Mouse (Mus musculus) CH12F3 (cell line): Measurements from ENCODE around the gene Mrgprd.

ENCODE experiments used
- in situ Hi-C: fragments of 300-500 bp; cut with MboI; formaldehyde crosslinking; loops from 2 replicates; pipeline ENCODE4 v1.14.3; 2020; ENCODE audit warnings: low sequenced_read_pairs

The Mrgprd gene

DNA sequence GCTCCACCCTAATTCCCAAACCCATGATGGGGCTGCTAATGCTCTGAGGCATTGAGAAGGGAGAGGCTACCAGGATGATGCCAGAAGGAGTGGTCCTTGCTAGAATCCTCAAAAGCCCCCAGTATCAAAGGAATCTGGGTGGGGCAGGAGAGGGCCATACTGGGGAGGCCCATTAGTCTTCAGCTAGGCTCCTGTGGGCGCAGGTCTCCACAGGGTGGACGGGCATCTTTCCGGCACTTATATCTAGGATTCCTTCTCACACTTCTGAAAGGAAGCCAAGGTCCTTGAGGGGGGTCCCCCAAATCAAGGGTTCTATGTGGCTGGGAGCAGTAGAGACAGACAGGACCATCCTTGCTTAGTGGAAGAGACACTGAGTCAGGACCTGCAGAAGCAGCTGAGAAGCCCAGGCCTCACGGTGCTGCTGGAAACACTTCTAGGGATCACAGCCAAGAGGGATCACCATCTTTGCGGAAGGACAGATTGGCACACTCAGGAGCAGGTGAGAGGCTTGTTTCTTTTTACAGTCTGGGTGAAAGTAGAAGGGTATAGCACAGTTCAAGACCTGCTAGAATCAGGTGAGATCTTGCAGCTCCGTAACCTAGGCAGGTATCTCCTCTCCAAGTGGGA lies at the start of gene Mrgprd:
TSS of gene Mrgprd (plus strand) at position 51 of the 627 bp plus-strand sequence.
- in situ Hi-C loops: no loop called here

DNA sequence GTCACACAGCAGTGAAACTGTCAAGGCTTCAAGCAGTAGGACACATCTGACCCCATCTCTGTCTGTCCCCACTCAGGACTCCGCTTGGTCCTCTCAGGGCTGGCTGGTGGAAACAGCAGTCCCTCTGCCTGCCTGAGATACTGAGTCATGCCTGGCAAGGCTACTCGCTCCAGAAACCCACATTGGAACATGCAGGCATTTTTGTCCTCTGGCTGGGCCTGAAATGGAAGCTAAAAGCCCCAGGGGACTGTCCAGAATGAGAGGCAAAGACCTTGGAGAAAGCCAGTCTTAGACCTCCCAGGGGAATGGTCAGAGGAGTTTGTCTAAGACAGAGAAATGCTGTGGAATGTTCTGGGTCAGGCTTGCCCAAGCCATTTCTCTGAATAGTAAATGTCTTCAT lies 48.6 kb upstream of the Mrgprd start:
- in situ Hi-C loops: no loop called here

DNA sequence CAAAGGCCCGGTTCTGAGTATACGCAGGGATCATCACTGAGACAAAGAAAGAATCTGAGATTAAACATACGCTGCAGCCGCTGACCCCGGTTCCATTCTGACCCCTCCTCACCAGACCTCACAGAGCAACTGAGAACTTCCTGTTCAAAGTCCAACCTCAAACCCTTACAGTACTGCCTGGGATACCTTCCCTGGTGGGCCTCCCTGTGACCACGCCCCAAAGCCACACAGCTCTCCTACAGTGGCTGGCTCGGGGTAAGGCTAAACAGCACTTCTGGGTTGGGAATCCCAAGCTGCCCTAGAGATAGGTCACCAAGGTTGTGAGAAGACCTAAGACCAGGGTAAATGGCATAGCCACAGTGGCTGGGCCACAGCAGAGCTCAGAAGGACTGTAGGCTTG lies 45.7 kb upstream of the Mrgprd start:
- in situ Hi-C loops: no loop called here

DNA sequence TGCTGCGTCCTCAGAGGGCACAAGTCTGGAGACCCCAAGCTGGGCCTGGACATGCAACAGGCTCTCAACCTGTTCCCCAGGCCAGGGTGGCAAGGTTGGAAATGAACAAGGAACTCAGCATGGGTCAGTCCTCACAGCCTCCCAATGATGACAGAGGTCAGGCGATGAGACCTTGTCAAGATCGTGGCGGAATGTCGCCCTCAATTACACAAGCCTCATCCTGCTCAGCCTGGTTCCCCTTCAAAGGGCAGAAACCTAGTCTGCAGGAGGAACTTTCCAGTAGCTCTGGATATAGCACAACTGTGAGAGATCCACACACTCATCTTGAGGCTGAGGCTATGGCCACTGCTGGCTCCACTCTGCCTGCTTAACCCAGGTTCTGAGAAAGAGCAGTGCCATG lies 43.7 kb upstream of the Mrgprd start:
- in situ Hi-C loops: no loop called here

DNA sequence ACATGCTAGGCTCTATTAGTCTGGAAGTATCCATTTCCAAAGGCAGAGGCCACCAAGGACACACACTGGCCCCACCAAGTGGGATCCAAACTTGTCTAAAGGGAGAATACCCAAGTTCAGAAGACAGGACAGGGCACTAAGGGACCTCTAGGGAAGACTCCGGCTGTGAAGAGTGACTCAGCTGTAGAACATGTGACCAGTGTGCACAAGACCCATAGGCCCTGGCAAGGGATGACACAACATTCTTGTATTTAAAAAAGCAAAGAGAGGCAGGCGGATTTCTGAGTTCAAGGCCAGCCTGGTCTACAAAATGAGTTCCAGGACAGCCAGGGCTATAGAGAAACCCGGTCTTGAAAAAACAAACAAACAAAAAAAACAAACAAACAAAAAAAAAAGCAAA lies 39.1 kb upstream of the Mrgprd start:
- in situ Hi-C loops: no loop called here

DNA sequence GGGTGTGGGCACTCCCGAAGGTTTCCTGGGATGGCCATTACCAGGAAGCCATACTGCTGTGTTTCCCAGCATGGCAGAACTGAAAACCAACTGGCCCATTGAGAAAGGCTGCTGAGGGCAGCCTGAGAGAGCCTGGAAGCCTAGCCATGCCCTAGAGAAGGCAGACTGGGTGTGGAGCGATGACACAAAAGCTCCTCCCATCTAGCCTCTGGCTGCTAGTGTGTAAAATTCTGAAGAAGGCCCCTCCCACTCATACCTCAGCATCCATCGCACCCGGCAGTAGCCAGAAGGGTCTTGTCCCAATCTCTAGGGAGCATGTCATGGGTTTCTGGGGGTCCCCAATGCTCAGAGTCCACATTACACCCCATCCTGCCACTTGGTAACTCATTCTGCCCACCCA lies 33.2 kb upstream of the Mrgprd start:
- in situ Hi-C loops: no loop called here

DNA sequence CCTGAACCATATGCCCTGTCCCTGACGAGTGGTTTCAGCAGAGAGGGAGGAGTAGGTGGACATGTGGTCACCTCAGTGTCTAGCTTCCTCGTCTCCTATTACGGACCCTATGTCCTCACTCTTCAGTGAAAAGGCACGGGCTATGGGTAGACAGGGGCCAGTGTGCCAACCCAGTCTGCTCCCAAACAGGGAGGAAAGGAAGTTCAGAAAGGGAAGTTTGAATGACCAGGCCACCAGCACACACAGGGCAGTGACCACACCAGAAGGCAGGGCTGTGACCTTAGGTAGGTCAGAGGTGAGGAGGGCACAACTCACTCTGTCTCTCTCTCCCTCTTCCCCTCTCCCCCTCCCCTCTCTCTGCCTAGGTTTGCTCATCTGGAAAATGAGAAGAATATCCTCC lies 31.6 kb upstream of the Mrgprd start:
- in situ Hi-C loops: no loop called here

DNA sequence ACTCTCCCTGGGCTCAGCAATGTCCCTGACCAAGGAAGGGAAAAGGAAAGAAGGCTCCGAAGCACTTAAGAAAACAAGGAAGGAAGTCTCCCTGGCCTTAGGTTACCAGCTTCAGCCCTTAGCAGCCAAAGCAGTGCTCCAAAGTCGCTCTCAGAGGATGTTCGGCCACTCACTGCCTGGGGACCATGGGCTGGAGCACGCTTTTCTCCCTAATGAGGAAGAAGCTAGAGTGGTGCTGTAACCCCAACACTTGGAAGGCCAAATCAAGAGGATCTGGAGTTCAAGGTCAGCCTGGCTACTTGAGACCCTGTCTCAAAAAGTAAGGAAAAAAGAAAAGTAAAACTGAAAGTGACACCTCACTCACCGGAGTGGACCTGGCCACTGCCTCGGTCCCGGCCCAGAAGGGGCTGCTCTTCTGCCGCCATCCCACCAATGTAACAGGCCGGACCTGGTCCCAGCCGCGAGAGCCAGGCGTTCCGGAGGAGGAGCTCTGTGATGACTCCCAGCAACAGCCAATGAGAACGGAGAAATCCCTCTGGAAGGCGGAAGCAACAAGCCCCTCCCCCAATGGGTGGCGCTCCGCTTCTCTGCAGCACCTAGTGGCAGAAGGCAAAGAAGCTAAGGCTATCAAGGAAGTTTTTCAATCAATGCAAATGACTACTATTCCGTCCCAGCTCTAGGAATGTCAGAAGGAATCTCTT lies 31.0 kb upstream of the Mrgprd start, which contains the start of gene Tpcn2:
TSS of gene Tpcn2 (minus strand) at position 525 of the 701 bp plus-strand sequence.
- in situ Hi-C loops: no loop called here

DNA sequence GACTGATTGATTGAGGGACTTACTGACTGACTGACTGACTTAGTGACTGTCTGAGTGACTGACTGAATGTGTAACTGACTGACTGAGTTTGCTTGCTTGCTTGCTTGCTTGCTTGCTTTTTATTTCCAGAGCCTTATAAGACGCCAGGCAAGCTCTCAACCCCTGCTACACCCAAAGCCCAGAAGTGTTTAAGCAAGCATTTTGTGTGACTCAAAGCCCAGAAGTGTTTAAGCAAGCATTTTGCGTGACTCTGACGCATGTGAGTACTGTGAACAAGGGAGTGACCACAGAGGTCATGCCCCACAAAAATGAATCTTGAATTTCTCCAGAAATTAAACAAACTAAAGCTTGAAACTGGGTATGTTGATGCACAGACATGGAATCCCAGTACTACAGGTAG lies 30.3 kb upstream of the Mrgprd start:
- in situ Hi-C loops: no loop called here

DNA sequence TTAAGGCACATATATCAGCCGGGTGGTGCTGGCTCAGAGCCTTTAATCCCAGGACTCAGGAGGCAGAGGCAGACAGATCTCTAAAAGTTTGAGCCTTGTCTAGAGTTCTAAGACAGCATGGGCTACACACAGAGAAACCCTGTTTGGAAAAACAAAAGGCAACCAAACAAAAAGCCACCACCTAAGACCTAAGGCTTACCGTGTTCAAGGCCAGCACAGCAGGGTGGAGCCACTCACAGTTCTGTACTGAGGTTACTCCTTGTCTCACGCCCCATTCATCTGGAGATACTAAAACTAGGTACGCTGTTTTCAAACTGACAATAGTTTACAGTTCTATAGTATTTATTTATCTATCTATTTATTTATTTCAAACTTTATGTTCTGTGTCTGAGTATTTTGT lies 29.2 kb upstream of the Mrgprd start:
- in situ Hi-C loops: no loop called here

DNA sequence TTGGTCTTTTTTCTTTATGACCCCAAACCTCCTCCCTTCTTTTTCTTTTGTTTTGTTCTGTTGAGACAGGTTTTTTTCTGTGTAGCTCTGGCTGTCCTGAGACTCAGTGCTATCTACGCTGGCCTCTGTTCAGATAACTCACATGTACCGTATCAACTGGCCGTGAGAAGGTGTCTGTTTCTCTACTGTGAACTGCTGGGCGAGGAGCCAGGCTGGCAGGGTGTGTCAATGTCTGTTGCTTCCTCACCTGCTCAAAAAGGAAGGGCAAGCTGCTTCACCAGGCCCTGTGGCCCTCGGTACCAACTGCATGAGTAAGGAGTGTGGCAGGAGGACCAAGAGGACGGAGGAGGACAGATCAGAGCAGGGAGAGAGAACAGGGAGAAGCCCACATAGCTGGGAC lies 27.2 kb upstream of the Mrgprd start:
- in situ Hi-C loops: no loop called here

DNA sequence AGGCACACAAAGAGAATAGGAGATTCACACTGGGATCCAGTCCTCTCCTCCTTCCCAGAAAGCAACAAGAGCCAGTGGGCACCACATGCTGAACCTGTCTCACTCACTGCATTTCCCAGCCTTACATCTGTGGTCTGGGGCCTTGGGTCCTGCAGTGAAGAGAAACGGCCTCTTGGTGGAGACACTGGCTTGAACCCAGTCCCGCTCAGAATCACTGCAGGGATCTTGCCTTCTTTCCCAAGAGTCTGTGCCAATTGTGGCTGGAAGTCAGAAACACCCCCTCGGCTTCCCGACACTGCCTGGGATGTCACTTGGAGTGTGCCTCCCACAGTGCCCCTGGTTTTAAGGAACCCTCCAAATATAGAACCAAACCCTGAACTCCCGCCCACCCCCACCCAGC lies 25.3 kb upstream of the Mrgprd start:
- in situ Hi-C loops: no loop called here

DNA sequence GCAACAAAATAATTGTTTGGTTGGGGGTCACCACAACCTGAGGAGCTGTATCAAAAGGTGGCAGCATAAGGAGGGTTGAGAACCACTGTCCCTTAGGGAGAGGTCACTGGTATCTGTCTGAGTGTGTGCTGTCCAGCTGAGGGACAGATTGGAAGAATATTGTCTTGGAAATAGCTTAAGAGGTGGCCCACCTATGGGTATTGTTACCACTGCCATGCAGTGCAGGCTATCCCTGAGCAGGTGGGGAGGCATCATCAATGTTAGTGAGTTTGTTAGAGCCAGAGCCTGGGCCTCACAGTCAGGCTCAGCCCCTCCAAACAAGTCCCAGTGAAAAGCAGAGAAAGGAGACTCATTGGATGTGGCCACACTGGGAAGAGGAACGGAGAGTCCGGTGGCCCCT lies 22.8 kb upstream of the Mrgprd start:
- in situ Hi-C loops: no loop called here

DNA sequence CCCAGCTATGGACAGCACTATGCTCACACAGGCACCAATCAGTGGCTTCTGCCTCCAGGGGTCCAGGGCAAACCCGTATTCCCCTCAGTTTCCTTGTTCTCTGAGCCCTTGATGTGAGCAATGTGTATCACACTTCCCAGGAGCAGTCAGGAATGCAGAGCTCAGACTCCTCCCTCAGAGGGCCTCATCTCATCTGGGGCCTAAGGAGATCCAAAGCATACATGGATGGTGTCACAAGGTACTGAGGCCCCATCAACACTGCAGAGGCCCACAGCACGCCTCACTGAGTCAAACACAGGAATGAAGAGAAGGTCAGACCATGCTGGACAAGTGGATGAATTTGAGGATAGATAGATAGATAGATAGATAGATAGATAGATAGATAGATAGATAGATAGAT lies 21.9 kb upstream of the Mrgprd start:
- in situ Hi-C loops: no loop called here

DNA sequence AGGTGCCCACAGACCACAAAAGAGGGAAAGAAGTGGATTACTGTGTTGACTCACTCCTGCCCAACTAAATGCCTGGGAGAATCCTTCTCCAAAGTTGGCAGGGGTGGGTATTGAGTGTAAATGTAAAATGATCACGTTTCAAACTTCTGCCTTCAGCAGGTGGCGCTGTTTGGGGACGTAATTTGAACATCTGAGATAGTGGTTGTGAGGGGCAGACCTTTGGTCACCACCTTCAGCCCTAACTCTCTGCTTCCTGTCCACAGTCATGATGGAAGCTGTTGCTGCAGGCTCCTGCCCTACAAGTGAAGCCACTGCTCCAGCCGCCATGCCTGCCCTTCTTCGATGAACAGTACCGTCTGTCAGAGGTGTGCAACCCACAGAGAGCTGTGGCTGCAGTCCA lies 20.8 kb upstream of the Mrgprd start:
- in situ Hi-C loops: no loop called here

DNA sequence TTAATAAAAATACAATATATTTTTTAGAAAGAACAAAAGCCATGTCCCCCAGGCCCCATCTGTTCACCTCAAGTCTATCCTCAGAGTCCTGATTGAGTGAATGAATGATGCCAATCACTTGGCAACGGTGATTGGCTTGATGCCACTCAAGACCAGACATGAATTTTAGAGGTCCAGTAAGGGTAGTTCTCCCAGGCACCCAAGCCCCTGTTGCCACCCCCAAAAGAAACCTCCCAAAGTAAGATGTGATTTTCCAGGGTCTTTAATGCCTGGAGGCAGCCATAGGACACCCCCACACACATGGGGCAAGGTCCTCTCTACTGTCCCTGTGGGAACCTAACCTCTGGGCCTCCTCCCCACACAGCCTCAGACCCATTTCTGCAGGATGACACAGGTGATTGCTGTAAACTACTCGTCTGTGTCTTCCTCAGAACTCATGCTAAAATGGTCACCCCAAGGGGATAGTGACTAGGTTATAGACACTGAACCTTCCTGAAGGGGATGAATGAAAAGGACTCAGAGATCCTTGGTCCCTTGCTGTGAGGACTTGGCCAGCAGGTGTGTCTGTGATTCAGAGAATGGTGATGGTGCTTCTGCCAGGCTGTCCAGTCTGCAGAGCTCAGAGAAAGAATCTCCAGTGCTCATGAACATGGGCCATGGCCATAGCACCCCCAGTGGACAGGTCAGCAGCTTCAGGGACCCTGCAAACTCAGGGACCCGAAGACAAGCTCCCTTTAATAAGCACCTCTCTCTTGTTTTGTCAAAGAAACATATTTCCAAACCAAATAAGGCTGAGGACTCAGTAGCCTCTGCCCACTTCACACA lies 15.8 kb upstream of the Mrgprd start:
- in situ Hi-C loops: no loop called here

DNA sequence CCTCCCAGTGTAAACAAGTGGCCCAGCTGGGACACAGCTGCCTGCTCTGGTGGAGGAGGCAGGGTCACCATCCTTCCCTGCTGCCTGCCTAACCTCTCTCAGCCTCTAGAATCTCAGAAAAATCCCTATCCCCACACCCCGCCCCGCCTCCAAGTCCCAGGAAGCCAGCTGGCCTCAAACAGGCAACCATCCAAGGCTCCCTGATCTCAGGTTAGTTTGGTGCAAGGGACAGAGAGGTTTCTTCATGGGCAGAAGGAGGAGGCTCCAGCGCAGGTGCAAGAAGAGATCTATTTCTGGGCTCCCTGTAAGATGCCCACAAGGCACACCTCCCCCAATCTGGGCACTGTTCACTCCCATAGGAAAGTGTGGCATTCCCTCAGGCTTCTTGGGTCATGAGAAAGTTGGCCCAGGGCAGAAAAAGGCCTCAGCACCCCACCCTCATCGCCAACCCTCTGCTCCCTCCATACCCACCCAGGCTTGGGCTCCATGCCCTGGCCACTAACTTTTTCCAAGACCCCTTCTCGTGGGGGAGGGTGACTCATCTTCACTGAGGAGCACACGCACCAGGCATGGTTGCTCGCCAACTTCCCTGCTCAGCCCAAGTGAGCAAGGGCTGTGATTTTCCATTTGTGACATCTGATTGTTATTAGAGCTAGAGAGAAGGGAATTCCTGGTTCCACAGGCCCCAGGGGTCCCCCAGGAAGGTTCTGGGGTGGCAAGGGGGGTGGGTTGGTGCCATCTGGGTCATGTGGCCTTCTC lies 14.9 kb upstream of the Mrgprd start:
- in situ Hi-C loops: no loop called here

DNA sequence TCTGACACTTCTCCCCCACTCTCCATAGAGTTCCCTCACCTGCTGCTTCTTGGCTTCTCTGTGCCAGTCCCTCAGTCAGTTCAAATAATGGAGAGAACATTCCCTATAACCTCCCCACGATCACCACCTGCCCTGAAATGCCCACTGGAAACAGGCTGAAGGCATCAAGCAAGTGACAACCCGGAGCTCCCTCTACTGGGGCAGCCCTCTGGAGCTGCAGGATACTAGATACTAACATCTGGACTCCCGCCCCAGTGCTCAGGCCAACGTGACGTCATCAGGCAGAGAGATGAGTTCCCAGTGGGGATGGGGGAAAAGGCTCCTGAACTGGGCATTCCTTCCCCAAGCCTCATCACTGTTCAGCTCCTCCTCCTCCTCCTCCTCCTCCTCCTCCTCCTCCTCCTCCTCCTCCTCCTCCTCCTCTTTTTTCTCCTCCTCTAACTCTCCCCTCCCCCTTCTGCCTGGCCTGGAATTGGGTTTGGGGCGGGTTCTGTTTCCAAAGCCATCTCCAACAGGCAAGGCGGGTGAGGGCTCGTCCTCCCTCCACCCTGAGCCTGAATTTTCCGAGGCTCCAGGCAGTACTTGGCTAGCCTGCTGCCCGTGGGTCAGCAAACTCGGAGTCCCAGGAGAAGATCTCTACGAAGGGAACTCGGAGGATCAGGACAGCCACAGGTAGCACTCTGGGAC lies 14.2 kb upstream of the Mrgprd start, which contains the start of gene Mrgprf:
TSS of gene Mrgprf (plus strand) at position 508 of the 687 bp plus-strand sequence.
- in situ Hi-C loops: no loop called here

DNA sequence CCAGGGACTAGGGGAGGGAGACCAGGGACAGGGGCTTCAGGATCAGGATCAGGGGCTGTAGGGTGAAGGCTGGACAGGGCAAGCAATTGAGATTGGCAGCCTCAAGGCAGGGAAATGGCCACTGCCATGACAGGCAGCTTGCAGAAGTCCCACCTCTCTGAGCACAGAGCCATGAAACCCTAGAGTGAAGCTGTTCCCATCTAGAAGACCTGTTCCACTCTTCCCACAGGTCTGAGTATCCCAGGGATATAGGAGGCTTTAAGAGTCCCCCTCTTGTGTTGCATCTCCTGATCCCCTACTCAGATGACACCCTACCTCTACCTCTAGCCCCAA lies 13.7 kb upstream of the Mrgprd start:
- in situ Hi-C loops: no loop called here

DNA sequence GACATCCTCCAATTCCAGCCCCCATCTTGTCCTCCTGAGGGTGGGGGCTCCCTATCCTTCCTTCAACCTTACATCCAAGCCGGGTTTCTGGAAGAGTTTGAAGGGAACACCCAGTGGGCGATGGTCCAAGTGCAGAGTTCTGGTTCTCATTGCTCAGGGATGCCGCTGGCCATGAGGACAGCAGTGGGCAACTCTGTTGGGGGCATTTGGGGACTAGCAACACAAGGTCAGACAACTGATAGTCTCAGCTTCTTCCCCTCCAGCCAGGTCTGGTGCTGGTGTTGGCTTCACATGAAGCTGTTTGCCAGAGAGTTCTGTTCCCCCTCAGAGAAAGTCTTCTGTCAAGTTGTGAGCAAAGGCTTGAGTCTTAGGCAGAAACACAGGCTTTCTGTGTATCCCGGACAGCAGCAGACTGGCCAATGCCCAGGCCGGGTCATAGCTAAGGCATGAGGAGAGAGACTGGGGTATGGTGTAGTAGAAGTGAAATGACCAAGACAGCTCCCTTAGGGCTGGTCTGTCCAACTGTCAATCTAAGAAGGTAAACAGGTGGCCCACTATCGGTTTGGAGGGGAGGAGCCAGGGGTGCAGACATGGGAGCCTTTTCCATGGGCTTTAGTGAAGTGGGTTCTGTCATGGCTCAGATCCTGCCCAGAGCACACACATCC lies 13.2 kb upstream of the Mrgprd start:
- in situ Hi-C loops: no loop called here
